Mouse (Mus musculus): ENCODE results near the gene Ascc2. TPM values are rescaled to one million over a fixed set of nuclear protein-coding genes. Genes with fewer than 3 reads are reported as not detected.
A peak's percentile ranks its signal among the peaks of the same experiment; 100 is the strongest.

Gene Ascc2
- polyA plus RNA-seq, 1 experiment from 2014 or later = 36.5 TPM

- no peak overlapping the region for H3K4me3 ChIP-seq (replicated peaks)
- no peaks in the 10 kb centered on the region for H3K36me3 ChIP-seq
- no peaks in the 10 kb centered on the region for H3K27me3 ChIP-seq
- H3K4me1 ChIP-seq = peaks cover 22% of the 10 kb centered on the region
- WGBS = 72% methylated on average over 1 of the region's 1 CpGs
- no peak overlapping the region for H3K9ac ChIP-seq
- no peak overlapping the region for H3K4me2 ChIP-seq
- ATAC-seq (replicated peaks; ENCODE audit: low FRiP score) = no peak
- H3K9me3 ChIP-seq (replicated peaks) = no peaks in the 10 kb centered on the region
- no peak overlapping the region for H3K27ac ChIP-seq
These were observed 31.0 kb upstream of the Ascc2 start for GRCm38 (mm10) chr11:4606541-4606940.

- no peak overlapping the region for H3K4me3 ChIP-seq (replicated peaks)
- H3K9ac ChIP-seq = no peak overlapping the region
- no peak for ATAC-seq (replicated peaks; ENCODE audit: low FRiP score)
- no peaks in the 10 kb centered on the region for H3K9me3 ChIP-seq (replicated peaks)
- no peaks in the 10 kb centered on the region for H3K27me3 ChIP-seq
- WGBS = 71% methylated on average over 2 of the region's 2 CpGs
- H3K27ac ChIP-seq = no peak overlapping the region
- H3K4me1 ChIP-seq = no peaks in the 10 kb centered on the region
- no peak overlapping the region for H3K4me2 ChIP-seq
- no peaks in the 10 kb centered on the region for H3K36me3 ChIP-seq
These were observed 25.6 kb upstream of the Ascc2 start for GRCm38 (mm10) chr11:4611904-4612303.

- 80% methylated on average over 16 of the region's 16 CpGs for WGBS
- ATAC-seq (replicated peaks; ENCODE audit: low FRiP score) = no peak
- H3K4me1 ChIP-seq = no peaks in the 10 kb centered on the region
These were observed 17.5 kb upstream of the Ascc2 start, which contains the start of gene Gm11032 for GRCm38 (mm10) chr11:4620017-4620485. TSS of gene Gm11032 (plus strand) at chr11:4620067.

GRCm38 (mm10) chr11:4620501-4621108, 16.9 kb upstream of the Ascc2 start:
- no peaks in the 10 kb centered on the region for H3K9me3 ChIP-seq (replicated peaks)
- no peak overlapping the region for H3K9ac ChIP-seq
- no peaks in the 10 kb centered on the region for H3K27me3 ChIP-seq
- H3K27ac ChIP-seq = no peak overlapping the region
- WGBS = 65% methylated on average over 13 of the region's 13 CpGs
- no peaks in the 10 kb centered on the region for H3K36me3 ChIP-seq
- H3K4me3 ChIP-seq (replicated peaks) = no peak overlapping the region
- no peak for ATAC-seq (replicated peaks; ENCODE audit: low FRiP score)
- no peaks in the 10 kb centered on the region for H3K4me1 ChIP-seq
- no peak overlapping the region for H3K4me2 ChIP-seq

More at GRCm38 (mm10) chr11:4620017-4620485, 17.5 kb upstream of the Ascc2 start, which contains the start of gene Gm11032:
- no peak within 1 kb of the TSS for H3K27ac ChIP-seq
- no peaks in the 10 kb centered on the region for H3K36me3 ChIP-seq
- no peaks in the 10 kb centered on the region for H3K9me3 ChIP-seq (replicated peaks)
- no peak within 1 kb of the TSS for H3K4me3 ChIP-seq (replicated peaks)
- no peak within 1 kb of the TSS for H3K4me2 ChIP-seq
- H3K27me3 ChIP-seq = no peaks in the 10 kb centered on the region
- no peak within 1 kb of the TSS for H3K9ac ChIP-seq

- Histone ChIP-seq H3K9ac (no peak overlapping the region), H3K9me3 (replicated peaks) (no peaks in the 10 kb centered on the region), H3K4me1 (no peaks in the 10 kb centered on the region), H3K36me3 (no peaks in the 10 kb centered on the region), H3K4me2 (no peak overlapping the region), H3K4me3 (replicated peaks) (no peak overlapping the region), H3K27ac (no peak overlapping the region), H3K27me3 (no peaks in the 10 kb centered on the region)
- no peak for ATAC-seq (replicated peaks; ENCODE audit: low FRiP score)
- 68% methylated on average over 4 of the region's 4 CpGs for WGBS
These were observed 15.7 kb upstream of the Ascc2 start for GRCm38 (mm10) chr11:4621866-4622265.

DNA sequence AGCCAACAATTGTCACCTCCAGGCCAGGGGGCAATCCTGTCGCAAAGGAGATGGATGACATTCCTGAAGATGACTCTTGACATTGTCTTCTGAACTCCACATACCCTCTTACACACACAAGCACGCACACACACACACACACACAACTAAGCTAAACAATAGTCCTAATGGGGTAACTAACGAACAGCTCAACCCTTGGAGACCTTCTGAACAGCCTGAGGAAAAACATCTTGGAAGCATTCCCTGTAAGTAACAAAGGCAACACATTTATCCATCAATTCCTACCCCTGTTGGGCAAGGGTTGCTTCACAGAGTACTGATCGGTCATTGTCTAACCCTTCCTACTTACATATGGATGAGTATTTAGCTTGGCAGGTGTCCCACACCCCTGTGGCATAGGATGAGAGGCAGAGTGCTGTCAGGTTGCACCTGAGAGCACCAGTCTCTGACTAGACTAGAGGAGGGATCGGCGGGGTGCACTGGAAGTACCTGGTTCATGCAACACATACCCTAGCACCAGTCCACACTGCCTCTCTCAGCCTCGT, 15.0 kb upstream of the Ascc2 start:
- Histone ChIP-seq H3K4me3 (replicated peaks) (no peak overlapping the region), H3K4me1 (no peaks in the 10 kb centered on the region), H3K9me3 (replicated peaks) (no peaks in the 10 kb centered on the region), H3K27ac (no peak overlapping the region), H3K36me3 (no peaks in the 10 kb centered on the region), H3K9ac (no peak overlapping the region), H3K4me2 (no peak overlapping the region), H3K27me3 (no peaks in the 10 kb centered on the region)
- WGBS = 83% methylated on average over 7 of the region's 7 CpGs
- ATAC-seq (replicated peaks; ENCODE audit: low FRiP score) = no peak

DNA sequence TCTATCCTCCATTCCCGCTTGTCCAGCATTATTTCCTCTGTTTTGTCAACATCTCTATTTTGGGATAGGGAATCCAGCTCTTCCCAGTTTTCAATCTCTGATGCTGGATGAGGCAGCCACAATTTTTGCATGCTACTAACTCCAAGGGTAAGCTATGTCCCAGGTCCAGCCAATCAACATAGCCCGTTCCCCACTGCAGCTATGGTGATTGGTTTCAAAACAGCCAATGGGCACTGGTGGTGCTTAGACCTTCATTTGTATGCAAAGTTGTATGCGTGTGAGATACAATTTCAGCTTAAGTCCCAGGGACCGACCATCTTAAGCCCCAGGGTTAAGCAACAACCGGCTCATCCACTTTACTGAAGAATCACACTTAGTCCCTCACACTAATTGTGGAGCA, 14.6 kb upstream of the Ascc2 start:
- H3K27ac ChIP-seq = no peak overlapping the region
- no peaks in the 10 kb centered on the region for H3K27me3 ChIP-seq
- WGBS = 68% methylated on average over 5 of the region's 5 CpGs

GRCm38 (mm10) chr11:4625931-4626330, 11.6 kb upstream of the Ascc2 start:
- Histone ChIP-seq H3K4me1 (peaks cover 8% of the 10 kb centered on the region), H3K4me2 (no peak overlapping the region), H3K9me3 (replicated peaks) (no peaks in the 10 kb centered on the region), H3K36me3 (no peaks in the 10 kb centered on the region), H3K4me3 (replicated peaks) (no peak overlapping the region), H3K9ac (no peak overlapping the region), H3K27ac (no peak overlapping the region), H3K27me3 (no peaks in the 10 kb centered on the region)
- ATAC-seq (replicated peaks; ENCODE audit: low FRiP score) = no peak
- 75% methylated on average over 7 of the region's 7 CpGs for WGBS

More for the DNA sequence above, 14.6 kb upstream of the Ascc2 start:
- Histone ChIP-seq H3K9ac (no peak overlapping the region), H3K36me3 (no peaks in the 10 kb centered on the region), H3K4me2 (no peak overlapping the region), H3K9me3 (replicated peaks) (no peaks in the 10 kb centered on the region), H3K4me1 (no peaks in the 10 kb centered on the region), H3K4me3 (replicated peaks) (no peak overlapping the region)
- no peak for ATAC-seq (replicated peaks; ENCODE audit: low FRiP score)

DNA sequence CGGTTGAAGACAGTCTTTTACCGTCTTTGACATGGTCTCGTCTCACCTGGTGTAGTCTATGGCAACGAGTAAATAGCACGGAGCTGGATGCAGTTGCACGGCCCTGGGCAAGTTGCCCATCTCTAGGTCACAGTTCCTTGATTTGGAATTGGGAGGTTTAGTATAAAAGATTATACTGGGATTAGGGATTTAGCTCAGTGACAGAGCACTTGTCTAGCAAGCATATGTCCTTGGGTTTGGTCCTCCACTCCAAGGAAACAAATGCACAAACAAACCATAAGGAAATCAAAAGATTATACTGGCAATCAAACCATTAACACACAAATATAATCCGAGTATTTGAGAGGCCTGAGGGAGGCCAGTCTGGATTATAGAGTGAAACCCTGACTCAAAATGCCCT, 9.9 kb upstream of the Ascc2 start:
- H3K4me3 ChIP-seq (replicated peaks) = no peak overlapping the region
- no peak for ATAC-seq (replicated peaks; ENCODE audit: low FRiP score)
- peaks cover 8% of the 10 kb centered on the region for H3K4me1 ChIP-seq
- no peaks in the 10 kb centered on the region for H3K36me3 ChIP-seq
- H3K27ac ChIP-seq = no peak overlapping the region
- WGBS = 76% methylated on average over 7 of the region's 7 CpGs
- H3K27me3 ChIP-seq = no peaks in the 10 kb centered on the region
- no peak overlapping the region for H3K9ac ChIP-seq
- no peaks in the 10 kb centered on the region for H3K9me3 ChIP-seq (replicated peaks)
- H3K4me2 ChIP-seq = no peak overlapping the region

GRCm38 (mm10) chr11:4629861-4630280, 7.7 kb upstream of the Ascc2 start:
- Histone ChIP-seq H3K36me3 (no peaks in the 10 kb centered on the region), H3K4me3 (replicated peaks) (no peak overlapping the region), H3K9ac (no peak overlapping the region), H3K4me1 (peaks cover 8% of the 10 kb centered on the region), H3K4me2 (no peak overlapping the region), H3K27ac (peak overlapping the region; percentile 58; the same call in 1 of the 2 replicates), H3K27me3 (no peaks in the 10 kb centered on the region), H3K9me3 (replicated peaks) (no peaks in the 10 kb centered on the region)
- no peak for ATAC-seq (replicated peaks; ENCODE audit: low FRiP score)
- WGBS = 26% methylated on average over 8 of the region's 8 CpGs

DNA sequence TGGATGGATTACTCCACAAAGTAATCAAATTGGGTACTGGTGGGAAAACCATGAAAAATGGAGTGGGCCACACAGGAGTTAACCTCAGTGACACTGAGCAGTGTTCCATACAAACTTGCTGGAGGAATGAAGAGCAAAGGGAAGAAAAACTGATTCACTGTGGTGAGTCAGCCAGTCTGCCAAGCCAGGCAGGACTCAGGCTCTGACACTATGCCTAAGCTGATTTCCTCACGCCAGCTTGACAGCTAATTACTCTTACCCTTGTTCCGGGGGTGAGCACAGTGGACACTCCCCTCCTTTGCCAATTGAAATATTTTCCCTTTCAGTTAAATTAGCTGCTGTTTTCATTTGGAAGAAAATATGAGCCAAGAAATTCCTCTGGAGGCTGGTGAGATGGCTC, 4.1 kb upstream of the Ascc2 start:
- Histone ChIP-seq H3K4me1 (peaks cover 21% of the 10 kb centered on the region), H3K4me2 (no peak overlapping the region), H3K27me3 (no peaks in the 10 kb centered on the region), H3K36me3 (no peaks in the 10 kb centered on the region), H3K9ac (no peak overlapping the region), H3K4me3 (replicated peaks) (no peak overlapping the region), H3K9me3 (replicated peaks) (no peaks in the 10 kb centered on the region), H3K27ac (no peak overlapping the region)
- no peak for ATAC-seq (replicated peaks; ENCODE audit: low FRiP score)
- 28% methylated on average over 2 of the region's 2 CpGs for WGBS

DNA sequence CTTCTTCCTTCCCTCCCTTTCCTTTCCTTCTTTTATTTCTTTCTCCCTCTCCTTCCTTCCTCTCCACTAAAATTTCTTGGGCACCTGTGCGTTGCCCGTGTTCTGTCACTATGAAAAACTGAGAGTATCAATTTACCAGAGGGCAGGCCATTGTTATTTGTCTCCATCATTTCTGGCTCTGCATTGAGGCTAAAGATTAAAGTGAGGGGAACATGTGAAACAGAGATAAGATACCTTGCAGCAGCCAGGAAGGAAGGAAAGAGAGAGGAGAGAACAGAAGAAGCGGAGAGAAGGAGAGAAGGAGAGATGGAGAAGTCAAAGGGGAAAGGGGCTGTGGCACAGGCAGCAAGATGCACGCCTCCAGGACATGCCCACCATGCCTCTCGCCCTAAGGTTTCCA, 3.2 kb upstream of the Ascc2 start:
- Histone ChIP-seq H3K4me2 (no peak overlapping the region), H3K27me3 (no peaks in the 10 kb centered on the region), H3K9me3 (replicated peaks) (no peaks in the 10 kb centered on the region), H3K27ac (no peak overlapping the region), H3K4me1 (peaks cover 28% of the 10 kb centered on the region), H3K9ac (no peak overlapping the region), H3K4me3 (replicated peaks) (no peak overlapping the region), H3K36me3 (no peaks in the 10 kb centered on the region)
- ATAC-seq (replicated peaks; ENCODE audit: low FRiP score) = no peak
- 49% methylated on average over 5 of the region's 5 CpGs for WGBS

Data from kidney, embryonic 15.5 days (tissue).